Mouse (Mus musculus): ENCODE results near the gene Dcaf7.
"Not testable (repeated sequence)": the region's sequence is repeated elsewhere in the genome, so short reads cannot be mapped to it uniquely, and the experiment has no call there.

Gene Dcaf7

GRCm38 (mm10) chr11:106036548-106037417 is at the start of gene Dcaf7:
TSS of gene Dcaf7 (plus strand) at chr11:106036872.
- peak; percentile 98 to 99 for DNase-seq

DNA sequence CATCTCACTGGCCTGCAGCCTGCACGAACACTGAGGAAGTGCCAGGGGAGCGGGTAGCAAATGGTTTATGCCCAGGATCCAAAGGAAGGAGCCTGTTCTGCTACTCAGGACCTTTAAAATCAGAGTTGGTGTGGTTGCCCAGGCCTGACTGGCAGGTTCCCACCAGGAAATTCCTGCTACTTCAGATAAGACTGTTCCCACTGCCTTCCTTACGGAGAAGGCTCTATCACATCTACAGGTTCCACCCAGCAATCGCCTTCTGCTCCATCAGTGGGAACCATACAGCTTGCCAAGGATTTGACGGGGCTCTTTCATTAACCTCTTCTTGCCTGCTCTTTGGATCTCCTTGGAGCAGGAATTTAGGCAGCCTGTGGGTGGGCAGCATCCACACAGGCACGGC is 49.2 kb upstream of the Dcaf7 start:
- DNase-seq = peak; percentile 65 to 66

DNA sequence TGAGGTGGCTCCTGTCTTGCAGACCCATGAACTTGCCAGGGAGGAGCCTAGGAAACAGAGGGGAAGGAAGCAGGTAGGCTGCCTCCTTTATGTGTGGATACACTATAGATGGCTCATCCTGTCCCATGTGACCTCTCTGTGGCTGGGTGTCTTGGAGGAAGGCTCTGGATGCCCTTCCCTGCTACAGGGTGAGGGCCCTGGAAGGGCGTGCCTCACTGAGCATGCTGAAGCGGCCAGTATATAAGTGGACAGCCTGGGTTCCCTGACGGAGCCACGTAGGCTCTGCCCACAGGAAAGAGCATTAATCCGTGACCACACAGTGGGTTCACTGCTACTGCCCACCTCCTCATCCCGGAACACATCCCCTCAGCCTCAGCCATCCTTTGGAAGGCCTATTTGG is 47.2 kb upstream of the Dcaf7 start:
- DNase-seq = no peak

DNA sequence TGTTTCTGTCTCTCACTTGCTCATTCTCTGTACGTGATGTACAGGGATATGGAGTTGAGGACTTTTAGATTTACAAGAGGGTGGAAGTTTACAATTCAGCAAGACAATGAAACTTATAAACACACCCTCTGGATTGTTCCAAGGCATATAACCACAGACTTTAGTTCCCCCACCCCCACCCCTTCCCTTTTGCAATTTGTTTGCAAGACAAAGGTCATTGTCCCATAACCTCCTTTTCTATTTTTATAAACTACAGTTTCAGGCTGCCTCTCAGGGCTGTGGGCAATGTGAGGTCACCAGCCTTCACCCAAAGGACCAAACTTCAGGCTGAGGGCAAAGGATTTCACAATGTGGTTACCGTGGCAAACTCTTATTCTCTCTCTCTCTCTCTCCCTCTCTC is 46.4 kb upstream of the Dcaf7 start:
- no peak for DNase-seq

DNA sequence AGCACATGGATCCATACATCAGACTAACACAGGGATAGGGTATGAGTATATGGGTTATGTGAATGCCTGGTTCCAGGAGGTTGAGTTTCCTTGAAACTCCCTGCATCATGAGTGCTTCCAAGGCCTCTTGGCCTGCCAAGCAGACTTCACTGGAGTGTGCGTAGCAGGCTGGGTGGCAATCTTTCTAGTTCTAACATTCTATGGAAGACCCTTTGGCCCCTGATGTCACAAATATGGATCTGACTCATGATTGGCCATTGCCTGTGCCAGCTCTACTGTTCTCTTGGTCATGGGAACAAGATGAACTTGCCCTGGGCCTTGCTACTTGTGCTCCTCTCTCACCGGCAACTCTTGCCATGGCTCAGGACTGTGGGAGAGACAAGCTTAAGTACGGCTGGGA is 42.3 kb upstream of the Dcaf7 start, which contains the start of gene Ace3:
Gene Ace3 (plus strand): TSS at position 301 of the 400 bp plus-strand sequence.
- no peak for DNase-seq

- DNase-seq = no peak
These were observed 36.6 kb upstream of the Dcaf7 start for GRCm38 (mm10) chr11:106000062-106000461.

GRCm38 (mm10) chr11:106001718-106002117 is 35.0 kb upstream of the Dcaf7 start:
- peak; percentile 45 to 55 for DNase-seq

GRCm38 (mm10) chr11:106004576-106004975 is 32.1 kb upstream of the Dcaf7 start:
- DNase-seq = no peak

DNA sequence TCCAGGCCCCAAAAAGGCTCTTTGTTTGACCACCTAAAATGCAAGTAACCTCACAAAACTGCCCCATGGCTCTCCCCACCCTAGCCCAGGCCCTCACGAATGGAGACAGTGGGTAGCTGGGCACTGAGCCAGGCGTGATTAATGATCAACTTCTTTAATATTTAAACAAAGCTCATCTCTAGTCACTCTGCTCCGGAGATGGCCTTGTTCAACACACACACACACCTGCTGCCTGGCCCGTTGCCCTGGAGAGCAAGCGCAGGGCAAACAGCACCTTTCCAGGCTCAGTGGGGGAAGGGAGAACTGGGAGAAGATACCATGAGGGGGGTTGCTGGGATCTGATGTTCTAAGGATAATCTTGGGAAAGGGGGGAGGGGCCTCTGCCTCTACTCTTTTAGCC is 30.7 kb upstream of the Dcaf7 start:
- DNase-seq = peak; percentile 39 to 56

DNA sequence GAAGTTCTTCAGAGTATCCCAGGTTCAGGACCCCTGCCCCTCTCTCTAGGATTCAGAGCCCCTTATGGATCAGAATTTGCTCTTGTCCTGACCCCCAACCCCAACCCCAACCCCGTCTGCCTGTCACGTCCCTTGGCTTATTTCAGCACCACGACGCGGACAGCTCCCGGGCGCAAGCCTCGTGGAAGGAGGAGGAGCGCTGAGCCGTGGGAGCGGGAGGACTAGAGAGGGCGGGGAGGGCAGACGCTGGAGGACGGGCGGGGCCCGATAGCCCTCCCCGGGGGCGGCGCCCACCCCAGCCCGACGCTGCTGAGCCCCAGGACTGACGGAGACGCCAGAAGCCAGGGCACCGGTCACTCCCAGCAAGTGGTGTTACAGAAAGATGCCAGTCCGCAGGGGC is 28.9 kb upstream of the Dcaf7 start, which contains the start of gene Kcnh6:
Gene Kcnh6 (plus strand): TSS at position 304 of the 400 bp plus-strand sequence.
- DNase-seq = peak in 1 of 2 experiments; percentile 42

DNA sequence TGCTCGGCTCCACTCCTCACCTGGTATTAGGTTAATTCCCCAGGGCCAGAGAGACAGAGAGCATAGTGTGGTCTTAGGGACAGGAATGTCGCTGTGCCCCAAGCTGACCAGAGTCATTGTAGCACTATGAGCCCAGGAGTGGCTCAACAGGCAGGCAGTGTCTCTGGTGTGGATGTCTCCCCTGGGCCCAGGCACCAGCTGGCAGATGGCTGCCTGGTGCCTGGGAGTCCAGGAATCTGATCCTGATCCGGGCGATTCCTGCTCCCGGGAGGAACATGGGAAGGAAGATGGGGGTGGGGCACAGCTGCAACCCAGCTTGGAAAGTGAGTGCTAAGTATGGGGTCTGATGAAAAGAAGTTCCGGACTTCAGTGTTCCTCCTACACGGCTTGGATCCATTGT is 24.0 kb upstream of the Dcaf7 start:
- DNase-seq = no peak

DNA sequence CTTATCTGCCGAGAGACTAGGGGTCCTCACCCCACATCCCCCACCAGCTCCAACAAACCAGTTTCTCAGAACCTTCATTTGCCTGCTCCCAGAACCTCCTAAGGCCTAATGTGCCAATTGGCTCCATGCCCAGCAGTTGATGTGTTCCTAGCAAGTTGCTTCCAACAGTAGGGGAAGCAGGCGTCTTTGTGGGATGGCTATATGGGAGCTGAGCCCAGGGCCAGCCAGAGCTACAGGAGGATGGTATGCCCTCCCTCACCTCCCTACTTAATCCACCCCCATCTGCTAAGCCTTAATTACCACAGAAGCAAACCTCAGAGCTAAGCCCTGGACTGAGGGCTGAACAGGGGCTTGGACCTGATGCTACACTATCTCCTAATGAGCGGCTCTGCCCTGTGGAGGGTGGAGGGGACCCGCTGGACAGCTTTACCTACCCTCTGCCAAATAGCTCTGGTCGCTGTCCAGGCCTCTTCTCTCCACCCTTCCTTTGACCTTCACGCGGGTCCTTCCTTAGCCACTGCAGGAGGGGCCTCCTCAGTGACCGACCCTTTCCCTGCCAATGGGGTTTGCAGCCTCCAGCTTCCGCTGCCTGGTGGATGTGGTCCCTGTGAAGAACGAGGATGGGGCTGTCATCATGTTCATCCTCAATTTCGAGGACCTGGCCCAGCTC is 23.0 kb upstream of the Dcaf7 start:
- DNase-seq = peak; percentile 85 to 92

- DNase-seq = no peak
These were observed 20.2 kb upstream of the Dcaf7 start for GRCm38 (mm10) chr11:106016440-106016839.

- peak; percentile 46 to 59 for DNase-seq
These were observed 16.5 kb upstream of the Dcaf7 start for GRCm38 (mm10) chr11:106020051-106020763.

- no peak for DNase-seq
These were observed 10.9 kb upstream of the Dcaf7 start for GRCm38 (mm10) chr11:106025774-106026173.

- DNase-seq = peak; percentile 78 to 85
These were observed 10.1 kb upstream of the Dcaf7 start for GRCm38 (mm10) chr11:106026465-106027151.

GRCm38 (mm10) chr11:106027607-106028006 is 9.1 kb upstream of the Dcaf7 start:
- no peak for DNase-seq

GRCm38 (mm10) chr11:106032074-106032473 is 4.6 kb upstream of the Dcaf7 start:
- DNase-seq = not testable (repeated sequence)

- peak in 1 of 2 experiments; percentile 40 for DNase-seq
These were observed 3.2 kb upstream of the Dcaf7 start for GRCm38 (mm10) chr11:106033491-106033919.

DNA sequence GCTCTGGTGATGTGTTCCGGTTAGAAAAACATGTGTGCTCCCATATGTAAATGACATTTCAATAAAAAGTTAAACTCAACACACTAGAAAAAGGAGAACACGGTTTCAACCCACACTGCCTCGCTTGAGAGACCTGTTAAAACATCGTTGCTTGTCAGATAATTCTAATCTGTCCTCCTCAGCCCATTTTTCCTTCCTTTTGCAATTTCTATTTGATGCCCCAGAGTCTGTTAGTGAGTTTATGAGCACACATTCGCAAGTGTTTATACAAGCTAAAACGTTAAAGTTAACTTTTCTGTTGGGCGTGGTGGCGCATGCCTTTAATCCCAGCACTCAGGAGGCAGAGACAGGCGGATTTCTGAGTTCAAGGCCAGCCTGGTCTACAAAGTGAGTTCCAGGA is 1.7 kb upstream of the Dcaf7 start:
- DNase-seq = no peak

GRCm38 (mm10) chr11:106037418-106037751 is 713 bp downstream of the Dcaf7 start:
- peak; percentile 88 to 93 for DNase-seq

DNA sequence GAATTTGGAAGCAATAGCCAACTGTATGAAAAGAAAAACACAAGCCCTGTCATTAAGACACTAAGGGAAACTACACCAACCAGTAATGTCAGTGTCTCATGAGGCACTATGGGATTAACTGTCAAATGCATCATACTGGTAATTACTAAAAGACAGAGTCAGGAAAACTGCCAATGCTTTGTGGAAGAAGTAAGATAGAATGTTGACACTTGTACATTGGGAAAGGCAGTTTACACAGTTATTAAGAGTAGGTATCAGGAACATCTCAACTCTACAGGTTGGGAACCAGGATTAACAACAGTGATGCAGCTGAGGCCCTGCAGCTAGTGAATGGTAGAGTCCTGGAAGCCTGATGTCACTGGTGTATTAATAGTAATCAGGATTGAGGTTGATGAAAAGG is 7.7 kb downstream of the Dcaf7 start:
- no peak for DNase-seq

- DNase-seq = no peak
These were observed 8.6 kb downstream of the Dcaf7 start for GRCm38 (mm10) chr11:106045256-106045655.

Data from cerebellum, postnatal 14 days (tissue).